Mouse (Mus musculus) adrenal gland, postnatal 25 days (tissue): Measurements from ENCODE around the gene Dip2a. TPM values are rescaled to one million over a fixed set of nuclear protein-coding genes. Genes with fewer than 3 reads are reported as not detected.

ENCODE experiments used
- DNase-seq: peaks from one replicate; pipeline ENCODE4 v3.0.0; 2021; ENCODE audit warnings: mixed read lengths
- long read RNA-seq: library from polyadenylated mRNA; stranded (forward); transcript quantifications from one replicate; pipeline ENCODE4 v2.0.0, GENCODE M21; 2021
- total RNA-seq: library from RNA; stranded (reverse); gene quantifications from 2 replicates; pipeline ENCODE4 v1.2.3, GENCODE M21; 2021

The Dip2a gene
- total RNA-seq = 28.5 and 33.2 TPM in 2 replicates
- long read RNA-seq, partial matches to known transcripts = 5 of 5 reads
- long read RNA-seq, other reads (novel, unspliced or antisense) = 0 of 5 reads

DNA sequence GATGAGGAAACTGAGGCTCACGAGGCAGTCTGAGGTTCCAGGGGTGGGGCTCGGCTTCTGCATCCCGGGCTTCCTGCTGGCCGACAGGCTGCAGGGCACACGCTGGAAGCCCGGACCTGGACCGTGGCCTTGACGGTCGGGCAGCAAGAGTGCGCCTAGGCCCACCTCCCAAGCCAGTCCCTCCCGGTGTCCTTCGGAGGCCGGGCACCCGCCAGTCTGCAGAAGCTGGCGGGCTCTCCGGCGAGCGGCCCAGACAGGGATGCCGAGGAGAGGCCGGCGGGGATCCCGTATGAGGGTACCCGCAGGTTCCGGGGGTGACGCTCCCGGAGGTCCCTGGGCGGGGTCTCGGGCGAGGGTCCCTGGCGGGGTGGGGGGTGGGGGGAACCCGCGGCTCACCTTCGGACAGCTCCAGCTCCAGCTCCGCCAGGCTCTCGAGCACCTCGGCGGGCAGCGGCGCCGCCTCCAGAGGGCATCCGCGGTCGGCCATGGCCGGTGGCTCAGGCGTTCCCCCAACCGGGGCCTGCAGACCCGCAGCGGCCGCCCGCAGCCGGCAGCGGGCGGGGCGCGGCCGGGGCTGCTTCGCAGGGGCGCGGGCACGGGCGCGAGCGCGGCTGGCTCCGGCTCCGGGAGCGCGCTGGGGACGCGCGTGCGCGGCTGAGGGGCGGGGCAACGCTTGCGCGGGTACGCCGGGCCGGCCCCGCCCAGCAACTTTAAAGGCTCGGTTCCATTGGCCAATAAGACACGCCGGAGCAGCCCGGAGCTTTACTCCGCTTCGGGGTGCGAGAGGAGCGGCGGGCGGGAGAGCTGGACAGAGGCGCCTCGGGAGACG lies at the start of gene Dip2a:
TSS of gene Dip2a (minus strand) at position 581 of the 829 bp plus-strand sequence.
- DNase-seq = peak; percentile 98

DNA sequence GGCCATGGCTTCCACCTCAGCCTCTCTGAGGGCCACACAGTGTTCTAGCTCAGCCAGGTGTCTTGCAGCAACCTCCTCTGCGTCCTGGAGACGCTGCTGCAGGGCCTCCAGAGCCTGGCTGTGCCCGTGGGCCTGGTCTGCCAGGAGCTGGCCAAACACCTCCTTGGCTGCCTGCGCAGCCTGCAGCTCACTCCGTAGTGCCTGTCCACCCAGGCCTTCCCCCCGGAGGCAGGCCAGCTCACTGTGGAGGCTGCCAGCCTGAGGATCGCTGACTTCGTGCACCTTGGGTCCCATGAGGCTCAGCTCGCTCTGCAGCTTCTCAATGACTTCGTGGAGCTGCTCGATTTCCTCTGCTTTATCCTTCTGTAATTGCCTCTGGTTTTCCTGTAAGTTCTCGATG lies 47.5 kb upstream of the Dip2a start:
- DNase-seq = no peak

DNA sequence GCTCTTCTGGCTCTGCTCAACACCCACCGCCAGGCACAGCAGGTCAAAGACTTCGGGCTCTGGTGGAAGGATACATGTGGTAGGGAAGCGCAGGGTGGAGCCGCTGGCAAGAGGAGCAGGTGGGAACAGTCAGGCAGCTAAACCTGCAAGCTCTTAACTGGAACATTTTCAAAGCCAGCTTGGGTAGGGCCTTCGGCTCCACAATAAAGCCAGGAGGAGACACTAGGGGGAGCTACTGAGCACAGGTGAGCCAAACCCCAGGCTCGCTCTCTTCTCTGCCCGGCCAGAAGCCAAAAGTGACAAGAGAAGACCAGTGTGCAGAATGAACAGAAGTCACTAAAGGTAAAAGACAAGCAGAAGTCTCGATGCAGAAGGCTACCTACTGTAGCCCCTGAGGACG lies 46.7 kb upstream of the Dip2a start:
- no peak for DNase-seq

GRCm38 (mm10) chr10:76391166-76391565 lies 46.1 kb upstream of the Dip2a start:
- no peak for DNase-seq

GRCm38 (mm10) chr10:76374981-76375380 lies 29.9 kb upstream of the Dip2a start:
- DNase-seq = peak; percentile 25

DNA sequence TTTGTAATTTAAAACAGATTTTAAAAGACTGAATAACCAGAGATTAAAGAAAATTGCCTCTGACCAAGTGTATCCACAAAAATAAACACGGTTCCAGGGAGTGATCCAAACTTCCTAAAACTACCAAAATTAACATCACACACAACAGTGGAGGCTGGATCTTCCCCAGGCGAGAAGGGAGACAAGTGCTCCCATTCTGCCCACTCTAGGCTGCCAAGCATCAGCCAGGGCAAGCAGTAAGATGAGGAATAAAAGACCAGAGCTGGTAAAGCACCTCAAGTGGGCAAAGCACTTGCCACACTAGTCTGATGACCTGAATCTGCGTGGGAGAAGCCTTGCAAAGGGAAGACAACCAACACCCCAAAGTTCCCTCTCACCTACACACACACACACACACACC lies 26.6 kb upstream of the Dip2a start:
- no peak for DNase-seq

DNA sequence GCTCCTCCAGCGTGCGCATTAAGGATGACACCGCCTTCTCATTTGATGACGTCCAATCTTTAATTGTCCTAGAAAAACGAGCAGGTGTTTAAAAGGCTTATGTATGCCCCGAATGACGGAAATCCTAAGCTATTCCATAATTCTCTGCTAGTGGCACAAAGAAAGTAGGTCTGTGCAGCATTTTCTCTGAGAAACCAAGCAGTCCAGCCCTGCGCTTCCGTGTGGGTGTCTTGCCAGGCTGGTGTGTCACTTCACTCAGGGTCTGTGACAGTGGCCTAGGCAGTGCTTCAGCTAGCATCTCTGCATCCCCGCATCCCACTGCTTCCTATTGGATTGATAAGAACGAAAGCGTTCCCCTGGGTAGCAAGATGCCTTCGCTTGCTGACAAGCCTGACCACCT lies 23.7 kb upstream of the Dip2a start:
- no peak for DNase-seq

- no peak for DNase-seq
Measured at GRCm38 (mm10) chr10:76363233-76363632, 18.1 kb upstream of the Dip2a start.

- peak; percentile 28 for DNase-seq
Measured at GRCm38 (mm10) chr10:76358468-76358867, 13.4 kb upstream of the Dip2a start.

DNA sequence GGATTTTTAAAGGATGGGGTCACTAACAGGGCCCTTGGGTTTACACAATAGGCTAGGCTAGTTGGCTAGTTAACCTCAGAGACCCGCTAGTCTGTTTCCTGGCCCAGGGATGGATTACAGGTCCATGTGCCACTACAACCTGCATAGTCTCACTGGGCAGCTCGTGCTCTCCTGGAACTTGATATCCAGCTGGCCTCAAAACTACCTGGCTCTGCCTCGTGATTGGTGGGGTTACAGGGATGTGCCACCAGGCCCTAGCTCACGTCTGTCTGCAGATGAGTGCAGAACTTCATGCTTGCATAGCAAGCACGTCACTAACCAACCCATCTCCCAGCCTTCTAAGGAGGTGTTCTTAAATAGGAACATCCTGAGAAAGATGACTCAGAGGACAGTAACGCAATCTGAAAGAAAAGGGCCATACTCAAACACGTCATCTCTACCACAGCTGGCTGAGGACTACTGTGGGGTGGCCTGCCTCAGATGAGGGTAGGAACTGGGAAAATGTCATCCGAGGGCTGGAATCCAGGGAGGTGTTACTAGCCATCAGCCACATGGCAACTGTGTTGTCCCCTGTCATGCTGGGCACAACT lies 12.3 kb upstream of the Dip2a start:
- DNase-seq = no peak

GRCm38 (mm10) chr10:76354974-76355373 lies 9.9 kb upstream of the Dip2a start:
- no peak for DNase-seq

GRCm38 (mm10) chr10:76353986-76354385 lies 8.9 kb upstream of the Dip2a start:
- peak; percentile 51 for DNase-seq

DNA sequence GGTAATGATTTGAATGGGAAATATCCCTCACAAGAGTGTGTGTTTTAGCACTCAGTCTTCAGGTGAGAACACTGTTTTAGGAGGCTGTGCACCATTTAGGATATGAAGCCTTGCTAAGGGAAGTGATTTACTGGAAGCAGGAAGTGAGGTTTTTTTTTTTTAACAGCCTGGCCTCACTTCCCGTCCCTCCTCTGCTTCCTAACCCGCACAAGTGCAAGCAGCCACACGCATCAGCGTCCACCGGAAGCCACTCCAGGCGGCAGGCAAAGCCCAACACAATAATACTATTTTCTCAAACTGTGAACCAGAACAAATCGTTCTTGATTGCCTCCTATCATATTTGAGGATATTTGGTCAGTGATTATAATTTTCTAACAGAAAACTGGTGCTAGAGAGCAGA lies 6.9 kb upstream of the Dip2a start:
- no peak for DNase-seq

- DNase-seq = peak; percentile 48
Measured at GRCm38 (mm10) chr10:76346589-76346988, 1.5 kb upstream of the Dip2a start.

DNA sequence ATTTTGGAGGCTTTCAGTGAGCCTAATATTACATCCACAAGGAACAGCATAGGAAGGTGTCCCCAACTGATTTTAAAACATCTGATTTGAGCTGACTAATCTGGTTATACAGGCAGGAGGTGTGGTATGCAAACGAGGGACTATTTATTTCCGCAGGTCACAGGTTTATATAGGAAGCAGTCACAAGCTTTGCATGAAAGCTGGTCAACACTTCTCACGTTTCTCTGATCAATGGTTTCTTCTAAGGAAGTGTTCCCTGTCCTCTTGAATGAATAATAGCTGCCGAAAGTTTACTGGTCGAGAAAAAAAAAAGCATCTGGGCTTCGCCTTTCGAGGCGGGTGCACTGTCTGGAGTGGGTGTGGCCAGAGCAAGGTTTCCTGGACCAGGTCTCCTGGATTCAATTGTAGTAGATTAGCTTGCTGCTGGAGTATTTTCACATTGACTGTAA lies 976 bp upstream of the Dip2a start:
- DNase-seq = no peak

DNA sequence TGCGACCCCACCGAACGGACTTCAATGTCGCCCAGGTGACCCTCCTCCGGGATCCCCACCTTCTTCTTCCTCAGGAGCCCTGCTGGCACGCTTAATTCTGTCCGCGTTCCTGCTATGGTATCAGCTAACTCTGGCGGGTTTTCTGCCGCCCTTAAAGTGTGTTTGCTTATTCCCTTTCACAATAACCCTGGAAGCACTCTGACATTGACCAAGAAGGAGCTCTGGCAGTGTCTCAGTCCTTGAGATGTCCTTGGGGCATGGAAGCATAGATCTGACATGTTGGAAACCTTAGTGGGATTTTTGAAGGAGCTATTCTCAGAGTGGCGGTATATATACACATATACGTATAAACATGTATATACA lies 430 bp upstream of the Dip2a start:
- no peak for DNase-seq

- DNase-seq = no peak
Measured at GRCm38 (mm10) chr10:76334350-76334749, 10.7 kb downstream of the Dip2a start.

GRCm38 (mm10) chr10:76332040-76332439 lies 13.1 kb downstream of the Dip2a start:
- no peak for DNase-seq

- no peak for DNase-seq
Measured at GRCm38 (mm10) chr10:76329093-76329492, 16.0 kb downstream of the Dip2a start.

GRCm38 (mm10) chr10:76328574-76328973 lies 16.5 kb downstream of the Dip2a start:
- no peak for DNase-seq

GRCm38 (mm10) chr10:76326304-76327006 lies 18.6 kb downstream of the Dip2a start:
- DNase-seq = peak; percentile 49

DNA sequence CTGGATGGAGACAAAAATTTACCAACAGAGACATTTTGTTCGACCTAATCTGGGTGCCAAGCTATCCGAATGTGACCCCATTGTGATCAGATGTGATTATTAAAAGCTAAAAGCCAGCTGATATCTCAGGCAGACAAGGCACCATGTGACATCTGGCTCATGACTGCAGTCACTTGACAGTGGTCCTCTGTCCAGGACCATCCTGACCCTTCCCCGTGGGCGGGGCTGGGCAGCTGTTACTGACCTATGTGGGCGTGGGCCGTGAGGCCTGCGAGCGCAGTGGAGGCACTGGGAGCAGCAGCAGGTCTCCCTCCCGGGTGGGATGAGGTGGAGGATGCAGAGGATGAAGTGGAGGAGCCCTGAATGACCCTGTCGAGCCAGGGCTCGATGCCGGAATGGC lies 27.5 kb downstream of the Dip2a start:
- no peak for DNase-seq

- DNase-seq = no peak
Measured at GRCm38 (mm10) chr10:76316194-76316593, 28.9 kb downstream of the Dip2a start.
